Mouse (Mus musculus): Measurements from ENCODE around the gene Olfr157. TPM values are rescaled to one million over a fixed set of nuclear protein-coding genes. Genes with fewer than 3 reads are reported as not detected.
A peak's percentile ranks its signal among the peaks of the same experiment; 100 is the strongest.

Olfr157 gene
- total RNA-seq (2014; fragmentation: Nextera tagmentation) (not detected in 2 replicates), total RNA-seq (2017) (0.06 and 0.11 TPM in 2 replicates), polyA plus RNA-seq (2012) (not detected in 2 replicates)

- DNase-seq (ENCODE audit: low spot score) (no peak), ATAC-seq (ENCODE audit: extremely low read depth, insufficient number of reproducible peaks, low FRiP score, poor library complexity, severe bottlenecking) (no peak)
- Histone ChIP-seq H3K9me3 (replicated peaks) (no peaks in the 10 kb centered on the region), H3K4me1 (ENCODE audit: insufficient read depth, low read depth, low read length) (no peaks in the 10 kb centered on the region), H3K27me3 (ENCODE audit: insufficient read depth, low read length) (peaks cover 2% of the 10 kb centered on the region), H3K4me3 (ENCODE audit: low read depth, low read length) (no peak within 1 kb of the TSS), H3K36me3 (replicated peaks) (no peaks in the 10 kb centered on the region)
- TF ChIP-seq TAL1 (conservative IDR thresholded peaks at IDR 0.05; ENCODE audit: low read depth, low read length), result no peak
- TF ChIP-seq GATA2 (IDR thresholded peaks at IDR 0.05; ENCODE audit: borderline replicate concordance, low read depth, low read length), result no peak
- TF ChIP-seq CTCF (IDR thresholded peaks at IDR 0.05; ENCODE audit: low read depth, low read length), result no peak
- no peak for TF ChIP-seq GATA1 (IDR thresholded peaks at IDR 0.05; ENCODE audit: borderline replicate concordance, low read length)
- no peak for TF ChIP-seq POLR2AphosphoS5 (IDR thresholded peaks at IDR 0.05; ENCODE audit: insufficient replicate concordance, low read depth, low read length)
Measured at GRCm38 (mm10) chr4:43840101-43840500, at the start of gene Olfr157. Gene Olfr157, minus strand, starts transcription at chr4:43840201.

GRCm38 (mm10) chr4:43884196-43884595, 44.2 kb upstream of the Olfr157 start:
- Histone ChIP-seq H3K27me3 (ENCODE audit: insufficient read depth, low read length) (peaks cover 3% of the 10 kb centered on the region), H3K4me1 (ENCODE audit: insufficient read depth, low read depth, low read length) (no peaks in the 10 kb centered on the region), H3K36me3 (replicated peaks) (no peaks in the 10 kb centered on the region), H3K4me3 (ENCODE audit: low read depth, low read length) (no peak overlapping the region), H3K9me3 (replicated peaks) (no peaks in the 10 kb centered on the region)
- ATAC-seq (ENCODE audit: extremely low read depth, insufficient number of reproducible peaks, low FRiP score, poor library complexity, severe bottlenecking) (no peak), DNase-seq (ENCODE audit: low spot score) (no peak)
- TF ChIP-seq CTCF (IDR thresholded peaks at IDR 0.05; ENCODE audit: low read depth, low read length) (no peak), GATA2 (IDR thresholded peaks at IDR 0.05; ENCODE audit: borderline replicate concordance, low read depth, low read length) (no peak), GATA1 (IDR thresholded peaks at IDR 0.05; ENCODE audit: borderline replicate concordance, low read length) (no peak), POLR2AphosphoS5 (IDR thresholded peaks at IDR 0.05; ENCODE audit: insufficient replicate concordance, low read depth, low read length) (no peak), TAL1 (conservative IDR thresholded peaks at IDR 0.05; ENCODE audit: low read depth, low read length) (no peak)

GRCm38 (mm10) chr4:43879566-43879965, 39.6 kb upstream of the Olfr157 start:
- Histone ChIP-seq H3K36me3 (replicated peaks) (no peaks in the 10 kb centered on the region), H3K27me3 (ENCODE audit: insufficient read depth, low read length) (peaks cover 19% of the 10 kb centered on the region), H3K4me1 (ENCODE audit: insufficient read depth, low read depth, low read length) (peaks cover 9% of the 10 kb centered on the region; the same call in 1 of the 2 replicates), H3K4me3 (ENCODE audit: low read depth, low read length) (no peak overlapping the region), H3K9me3 (replicated peaks) (no peaks in the 10 kb centered on the region)
- no peak for DNase-seq (ENCODE audit: low spot score)
- no peak for TF ChIP-seq GATA1 (IDR thresholded peaks at IDR 0.05; ENCODE audit: borderline replicate concordance, low read length)
- TF ChIP-seq TAL1 (conservative IDR thresholded peaks at IDR 0.05; ENCODE audit: low read depth, low read length), result no peak
- TF ChIP-seq CTCF (IDR thresholded peaks at IDR 0.05; ENCODE audit: low read depth, low read length), result no peak
- no peak for ATAC-seq (ENCODE audit: extremely low read depth, insufficient number of reproducible peaks, low FRiP score, poor library complexity, severe bottlenecking)

- H3K4me1 ChIP-seq (ENCODE audit: insufficient read depth, low read depth, low read length), result peaks cover 9% of the 10 kb centered on the region; the same call in 1 of the 2 replicates
- no peak for DNase-seq (ENCODE audit: low spot score)
- no peak overlapping the region for H3K4me3 ChIP-seq (ENCODE audit: low read depth, low read length)
- peaks cover 26% of the 10 kb centered on the region for H3K27me3 ChIP-seq (ENCODE audit: insufficient read depth, low read length)
- TF ChIP-seq GATA2 (IDR thresholded peaks at IDR 0.05; ENCODE audit: borderline replicate concordance, low read depth, low read length) (no peak), TAL1 (conservative IDR thresholded peaks at IDR 0.05; ENCODE audit: low read depth, low read length) (no peak), GATA1 (IDR thresholded peaks at IDR 0.05; ENCODE audit: borderline replicate concordance, low read length) (no peak), CTCF (IDR thresholded peaks at IDR 0.05; ENCODE audit: low read depth, low read length) (no peak), POLR2AphosphoS5 (IDR thresholded peaks at IDR 0.05; ENCODE audit: insufficient replicate concordance, low read depth, low read length) (no peak)
- H3K9me3 ChIP-seq (replicated peaks), result no peaks in the 10 kb centered on the region; the same call in 1 of the 2 replicates
- H3K36me3 ChIP-seq (replicated peaks), result no peaks in the 10 kb centered on the region
- ATAC-seq (ENCODE audit: extremely low read depth, insufficient number of reproducible peaks, low FRiP score, poor library complexity, severe bottlenecking), result no peak
Measured at GRCm38 (mm10) chr4:43878121-43878776, 38.2 kb upstream of the Olfr157 start.

GRCm38 (mm10) chr4:43877230-43877629, 37.2 kb upstream of the Olfr157 start:
- no peak for DNase-seq (ENCODE audit: low spot score)
- TF ChIP-seq GATA1 (IDR thresholded peaks at IDR 0.05; ENCODE audit: borderline replicate concordance, low read length) (no peak), CTCF (IDR thresholded peaks at IDR 0.05; ENCODE audit: low read depth, low read length) (no peak), TAL1 (conservative IDR thresholded peaks at IDR 0.05; ENCODE audit: low read depth, low read length) (no peak), GATA2 (IDR thresholded peaks at IDR 0.05; ENCODE audit: borderline replicate concordance, low read depth, low read length) (no peak), POLR2AphosphoS5 (IDR thresholded peaks at IDR 0.05; ENCODE audit: insufficient replicate concordance, low read depth, low read length) (no peak)
- peaks cover 2% of the 10 kb centered on the region; the same call in 1 of the 2 replicates for H3K9me3 ChIP-seq (replicated peaks)
- peaks cover 33% of the 10 kb centered on the region for H3K27me3 ChIP-seq (ENCODE audit: insufficient read depth, low read length)
- ATAC-seq (ENCODE audit: extremely low read depth, insufficient number of reproducible peaks, low FRiP score, poor library complexity, severe bottlenecking), result no peak
- no peak overlapping the region for H3K4me3 ChIP-seq (ENCODE audit: low read depth, low read length)
- H3K36me3 ChIP-seq (replicated peaks), result no peaks in the 10 kb centered on the region
- H3K4me1 ChIP-seq (ENCODE audit: insufficient read depth, low read depth, low read length), result peaks cover 9% of the 10 kb centered on the region; the same call in 1 of the 2 replicates

GRCm38 (mm10) chr4:43875919-43876411, 36.0 kb upstream of the Olfr157 start:
- Histone ChIP-seq H3K4me3 (ENCODE audit: low read depth, low read length) (peak overlapping the region; percentile 68), H3K9me3 (replicated peaks) (peaks cover 2% of the 10 kb centered on the region; the same call in 1 of the 2 replicates), H3K4me1 (ENCODE audit: insufficient read depth, low read depth, low read length) (peaks cover 9% of the 10 kb centered on the region; the same call in 1 of the 2 replicates), H3K36me3 (replicated peaks) (no peaks in the 10 kb centered on the region), H3K27me3 (ENCODE audit: insufficient read depth, low read length) (peaks cover 33% of the 10 kb centered on the region)
- TF ChIP-seq POLR2AphosphoS5 (IDR thresholded peaks at IDR 0.05; ENCODE audit: insufficient replicate concordance, low read depth, low read length), result no peak
- no peak for TF ChIP-seq GATA1 (IDR thresholded peaks at IDR 0.05; ENCODE audit: borderline replicate concordance, low read length)
- TF ChIP-seq CTCF (IDR thresholded peaks at IDR 0.05; ENCODE audit: low read depth, low read length), result no peak
- no peak for TF ChIP-seq GATA2 (IDR thresholded peaks at IDR 0.05; ENCODE audit: borderline replicate concordance, low read depth, low read length)
- TF ChIP-seq TAL1 (conservative IDR thresholded peaks at IDR 0.05; ENCODE audit: low read depth, low read length), result no peak
- DNase-seq (ENCODE audit: low spot score) (no peak), ATAC-seq (ENCODE audit: extremely low read depth, insufficient number of reproducible peaks, low FRiP score, poor library complexity, severe bottlenecking) (no peak)

All from G1E (cell line).